Mouse (Mus musculus) G1E-ER4 (cell line): Measurements from ENCODE around the gene Tln1. TPM values are rescaled to one million over a fixed set of nuclear protein-coding genes. Genes with fewer than 3 reads are reported as not detected.

Experiments
- GATA1 ChIP-seq: IDR thresholded peaks from one replicate; pipeline ENCODE4 v1.8.0; 2012; ENCODE audit warnings: low read length, inconsistent platforms
- polyA plus RNA-seq: library from polyadenylated mRNA; stranded (reverse); fragments of >175 nt; gene quantifications from 2 replicates; pipeline ENCODE4 v1.2.3, GENCODE M21; 2012

Tln1 gene
- polyA plus RNA-seq, 1 experiment, result 169 TPM

DNA sequence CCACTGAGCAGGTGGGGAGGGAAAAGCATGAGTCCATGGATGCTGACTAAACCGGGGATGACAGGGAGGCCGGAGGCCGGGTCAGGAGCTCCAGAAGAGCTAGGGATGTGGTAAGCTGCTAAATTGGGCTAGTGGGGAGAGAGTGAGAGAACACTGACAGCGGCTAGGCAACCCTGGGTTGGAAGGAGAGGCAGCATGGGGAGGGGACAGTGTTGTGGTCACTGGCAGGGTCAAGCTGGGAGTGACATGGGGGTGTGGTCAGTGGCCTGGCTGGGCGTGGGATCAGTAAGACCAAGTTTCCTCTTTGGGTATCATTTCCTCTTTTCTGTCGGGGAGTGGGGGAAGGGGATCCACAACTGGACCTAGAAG, 2.3 kb downstream of the Tln1 start:
- TF ChIP-seq GATA1, result no peak

DNA sequence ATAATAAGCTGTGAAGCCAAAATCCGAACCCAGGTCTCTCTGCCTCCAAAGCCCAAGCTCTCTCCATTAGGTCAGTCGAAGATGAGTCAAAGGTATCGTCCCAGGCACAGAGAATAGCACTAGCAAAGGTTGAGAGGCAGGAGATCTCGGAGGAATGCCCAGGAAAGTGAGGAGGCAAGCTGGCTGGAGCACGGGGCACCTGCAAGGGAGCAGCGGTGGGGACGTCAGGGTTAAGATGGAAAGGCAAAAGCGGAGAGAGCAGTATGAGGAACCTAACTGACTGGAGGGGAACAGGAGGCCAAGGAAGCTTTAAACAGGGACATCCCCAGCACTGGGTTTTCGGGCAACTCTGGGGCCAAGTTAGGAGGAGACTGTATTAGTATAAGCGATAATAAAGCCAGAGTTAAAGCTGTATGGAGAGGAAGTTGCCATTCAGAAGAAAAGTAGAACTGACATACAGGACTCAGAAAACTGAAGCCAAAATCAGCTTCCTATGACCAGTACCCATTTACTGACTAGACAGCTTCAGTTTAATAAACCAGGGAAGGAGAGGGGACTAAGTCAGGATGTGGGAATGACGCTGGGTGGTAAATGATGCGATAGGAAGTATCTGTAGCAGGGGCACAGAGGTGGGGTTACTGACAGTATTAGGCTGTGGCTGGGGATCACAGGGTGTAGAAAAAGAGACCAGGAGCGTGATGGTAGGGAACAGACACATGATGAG, 2.8 kb downstream of the Tln1 start:
- no peak for TF ChIP-seq GATA1

DNA sequence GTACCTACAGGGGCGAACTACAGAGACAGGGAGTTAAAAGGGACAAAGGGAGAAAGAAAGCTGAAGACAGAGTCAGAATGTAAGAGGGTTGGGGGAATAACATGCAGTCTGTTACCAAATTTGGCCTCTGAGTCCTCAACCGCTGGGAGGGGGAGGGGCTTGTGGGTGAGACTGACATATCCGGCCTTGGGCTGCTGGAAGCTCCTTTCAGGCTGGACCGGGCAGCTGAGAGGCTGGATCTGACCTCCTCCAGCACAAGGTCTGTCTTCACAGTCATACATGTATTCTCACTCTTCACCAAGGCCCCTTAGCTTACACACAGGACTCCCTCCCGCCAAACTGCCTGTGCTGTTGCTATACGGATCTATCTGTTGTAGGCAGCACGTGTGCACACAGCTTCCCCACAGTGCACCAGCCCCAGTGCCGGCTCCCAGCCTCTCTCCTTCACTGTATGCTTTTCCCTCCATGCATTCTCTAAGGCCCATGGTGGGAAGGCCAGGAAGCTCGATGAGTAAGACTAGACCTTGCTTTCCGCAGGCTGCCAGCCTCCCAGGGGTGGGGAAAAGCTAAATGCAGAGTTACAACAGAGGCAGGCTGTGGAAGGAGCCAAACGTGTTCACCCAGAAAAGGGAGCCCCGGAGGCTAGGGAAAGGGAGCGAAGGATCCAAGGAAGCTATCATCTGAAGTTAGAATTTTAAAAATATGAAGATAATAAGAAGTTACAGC, 3.7 kb downstream of the Tln1 start:
- no peak for TF ChIP-seq GATA1

DNA sequence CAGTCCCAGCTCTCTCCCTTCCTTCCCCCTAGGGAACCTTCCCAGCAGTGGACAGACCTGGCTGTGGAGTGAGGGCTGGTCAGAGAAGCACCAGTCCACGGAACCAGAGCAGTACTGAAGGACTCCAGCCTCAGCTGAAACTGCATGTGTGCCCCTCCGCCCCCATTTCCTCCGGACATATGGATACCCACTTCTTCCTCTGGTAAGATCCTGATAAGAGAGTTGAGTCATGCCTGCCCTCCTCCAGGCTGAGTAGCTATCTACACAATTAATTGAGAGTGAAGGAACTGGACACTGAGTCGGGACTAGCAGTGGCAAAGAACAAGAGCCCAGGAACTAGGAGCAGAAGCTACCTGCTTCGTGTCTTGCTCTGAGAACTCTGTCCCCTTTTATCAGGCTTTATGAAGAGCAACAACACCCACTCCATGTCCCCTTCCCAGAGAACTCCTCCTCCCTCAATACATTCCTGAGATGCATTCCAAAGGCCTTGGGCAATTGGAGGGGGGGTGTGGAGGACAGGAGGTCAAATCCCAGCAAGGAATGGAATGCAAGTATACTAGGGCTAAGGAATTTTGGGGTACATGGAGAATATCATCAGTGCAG, 4.4 kb downstream of the Tln1 start:
- TF ChIP-seq GATA1, result no peak

DNA sequence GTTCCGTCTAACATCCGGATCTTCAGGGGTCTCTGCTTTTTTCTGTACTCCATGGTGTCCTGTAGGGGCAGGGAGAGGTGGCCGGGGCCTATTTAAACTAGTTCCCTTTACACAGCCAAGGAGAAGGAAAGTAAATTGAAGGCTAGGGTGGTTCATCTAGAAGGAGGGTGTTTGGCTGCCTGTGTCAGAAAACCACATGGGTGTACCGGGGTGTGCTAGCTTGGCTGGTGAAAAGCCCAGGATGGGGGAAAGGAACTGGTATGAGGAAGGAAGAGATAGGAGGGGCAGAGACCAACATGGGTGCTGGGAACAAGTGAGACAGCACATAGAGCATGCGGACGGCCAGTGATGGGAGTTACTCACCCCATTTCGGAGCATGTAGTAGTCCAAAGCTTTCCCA, 6.6 kb downstream of the Tln1 start:
- TF ChIP-seq GATA1, result no peak

DNA sequence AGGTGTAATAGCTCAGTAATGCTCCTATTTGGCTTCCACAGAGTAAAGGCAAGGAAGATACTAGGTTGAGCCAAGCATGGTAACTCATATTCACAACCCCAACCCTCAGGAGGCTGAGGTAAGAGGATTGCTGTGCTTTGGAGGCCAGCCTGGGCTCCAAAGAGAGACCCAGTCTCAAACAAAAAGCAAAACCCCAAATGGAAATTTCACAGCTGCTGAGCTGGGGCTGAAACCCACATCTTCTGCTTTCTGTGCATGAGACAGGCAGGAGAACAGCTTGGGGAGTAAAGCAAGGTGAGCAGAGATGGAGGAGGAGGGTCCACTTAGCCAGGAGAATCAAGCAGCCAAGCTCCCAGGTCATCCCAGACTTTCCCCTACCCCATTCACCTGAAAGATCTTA, 8.6 kb downstream of the Tln1 start:
- no peak for TF ChIP-seq GATA1

DNA sequence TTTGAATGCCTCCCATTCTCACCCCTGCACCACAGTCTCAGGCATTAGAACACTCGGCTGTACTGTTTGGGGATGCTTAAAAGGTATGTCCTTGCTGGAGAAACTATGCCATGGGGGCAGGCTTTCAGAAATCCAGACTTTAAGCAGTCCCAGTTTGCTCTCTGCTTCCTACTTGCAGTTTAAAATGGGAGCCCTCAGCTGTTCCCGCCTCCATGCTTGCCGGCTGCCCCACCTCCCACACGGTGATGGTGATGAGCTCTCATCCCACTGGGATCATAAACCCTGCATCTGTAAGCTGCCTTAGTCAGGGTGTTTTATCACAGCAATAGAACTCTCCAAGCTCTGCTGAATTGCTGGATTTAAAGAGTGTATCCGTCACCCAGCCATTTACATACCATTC, 10.1 kb downstream of the Tln1 start:
- TF ChIP-seq GATA1, result no peak

DNA sequence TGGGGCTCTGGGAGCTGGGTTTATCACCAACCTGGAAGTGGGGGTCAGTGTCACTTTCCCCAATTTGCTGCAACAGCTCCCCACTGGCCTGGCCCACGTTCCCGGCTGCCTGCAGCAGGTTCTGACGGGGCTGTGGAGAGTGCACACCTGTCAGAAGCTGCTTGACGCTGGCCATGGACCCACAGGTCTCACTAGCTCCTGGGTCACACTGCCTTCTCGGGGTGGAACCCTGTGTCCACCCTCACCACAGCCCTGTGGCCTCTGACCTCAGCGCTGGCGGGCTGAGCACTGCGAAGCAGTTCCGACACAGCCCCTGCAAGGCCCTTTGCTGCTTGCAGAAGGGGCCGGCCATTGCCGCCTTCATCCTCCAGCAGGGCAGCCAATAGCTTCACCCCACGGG, 13.4 kb downstream of the Tln1 start:
- TF ChIP-seq GATA1, result no peak

DNA sequence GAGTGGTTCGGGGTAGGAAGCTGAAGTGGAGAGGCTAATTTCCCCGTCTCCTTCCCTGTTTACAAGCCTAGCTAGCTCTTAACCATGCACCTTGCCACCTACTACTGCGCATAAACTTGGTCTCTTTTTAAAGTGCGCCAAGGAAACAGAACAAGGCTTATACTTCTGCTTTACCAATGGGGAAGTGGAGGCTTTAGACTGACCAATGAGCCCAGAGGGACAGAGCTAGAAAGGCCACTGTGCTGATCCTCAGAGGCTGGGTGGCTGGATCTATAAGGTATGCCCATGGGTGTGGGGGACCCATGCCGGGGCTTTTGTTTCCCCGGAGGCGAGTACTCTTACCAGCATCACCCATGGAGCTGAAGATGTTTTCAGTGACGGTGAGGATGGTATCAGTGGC, 15.3 kb downstream of the Tln1 start:
- no peak for TF ChIP-seq GATA1

DNA sequence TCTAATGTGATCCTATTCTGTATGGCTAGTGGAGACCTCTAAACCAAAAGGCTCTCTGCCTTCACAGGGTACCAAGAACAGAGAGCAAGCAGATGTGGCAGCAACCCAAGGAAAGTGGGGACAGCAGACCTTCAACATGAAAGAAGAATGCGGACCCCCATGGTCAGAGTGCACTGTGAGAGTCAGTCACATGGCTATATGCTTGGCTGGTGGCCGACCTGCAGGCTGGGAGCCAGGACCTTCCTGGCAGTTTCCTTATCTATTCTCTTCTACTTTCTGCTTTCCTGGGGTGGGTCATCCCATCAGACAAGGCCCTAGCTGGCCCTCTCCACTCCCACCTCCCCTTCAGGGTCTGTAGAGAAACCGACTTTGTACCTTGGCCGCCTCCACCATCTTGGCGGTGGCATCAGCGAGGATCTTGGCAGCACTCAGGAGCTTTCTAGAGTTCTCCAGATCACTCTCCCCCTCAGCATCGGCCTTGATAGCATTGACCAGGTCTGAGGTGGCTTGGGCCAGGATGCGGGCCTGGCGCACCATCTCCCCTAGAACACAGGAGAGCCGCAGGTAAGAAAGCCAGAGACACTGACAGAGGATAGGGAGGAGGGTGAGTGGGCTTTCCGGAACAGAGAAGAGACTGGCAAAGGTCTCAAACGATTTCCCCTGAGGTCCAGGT, 16.0 kb downstream of the Tln1 start:
- no peak for TF ChIP-seq GATA1

DNA sequence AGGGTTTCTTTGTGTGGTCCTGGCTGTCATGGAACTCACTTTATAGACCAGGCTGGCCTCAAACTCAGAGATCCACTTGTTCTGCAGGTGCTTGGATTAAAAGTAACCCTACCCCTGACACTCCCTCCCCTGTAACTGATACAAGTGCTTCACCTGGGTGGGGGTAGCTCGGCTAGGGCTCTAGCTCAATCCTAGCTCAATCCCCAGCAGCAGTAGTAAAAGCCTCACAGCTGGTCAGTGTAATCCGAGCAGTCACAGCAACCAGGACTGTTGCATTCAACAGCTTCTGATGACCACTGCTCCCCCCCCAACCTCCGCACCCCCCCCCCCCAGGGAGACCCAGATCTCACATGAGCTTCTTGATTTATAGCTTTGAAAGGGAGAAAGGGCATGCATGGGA, 20.4 kb downstream of the Tln1 start:
- no peak for TF ChIP-seq GATA1

DNA sequence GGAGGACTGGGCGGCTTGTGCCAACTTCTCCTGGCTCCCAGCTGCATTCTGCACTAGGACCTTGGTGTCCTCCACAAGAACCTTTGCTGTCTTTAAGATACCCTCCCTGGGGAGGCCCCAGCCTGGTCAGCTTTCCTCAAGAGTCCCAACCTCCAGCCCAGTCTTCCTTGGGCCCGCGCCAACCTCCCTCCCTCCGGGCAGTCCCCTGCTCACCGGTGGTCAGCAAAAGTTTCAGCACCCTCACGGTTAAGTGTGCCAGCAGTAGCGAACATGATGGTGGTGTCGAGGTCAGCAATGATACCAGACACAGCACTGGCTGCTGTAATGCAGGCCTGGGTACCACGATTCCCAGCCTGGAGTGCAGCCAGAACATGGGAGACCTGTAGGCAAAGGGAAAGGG, 26.5 kb downstream of the Tln1 start:
- no peak for TF ChIP-seq GATA1

DNA sequence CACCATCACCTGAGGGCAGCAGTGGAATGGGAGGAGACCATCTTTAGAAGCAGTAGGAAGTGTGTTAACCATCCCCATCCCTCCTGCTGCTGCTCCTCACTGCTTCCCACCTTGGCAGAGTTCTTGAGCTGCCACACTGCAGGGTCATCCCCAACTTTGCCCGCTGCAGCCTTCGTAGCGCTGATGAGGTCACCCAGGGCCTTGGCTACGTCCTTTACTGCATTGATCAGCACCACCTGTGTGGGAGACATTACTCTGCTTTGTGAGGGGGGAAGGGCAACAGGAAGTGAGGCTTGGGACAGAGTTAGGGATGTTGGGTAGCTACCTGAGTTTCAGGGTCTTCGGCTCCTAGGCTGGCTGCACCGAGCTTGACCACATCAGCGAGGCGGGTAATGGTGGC, 26.9 kb downstream of the Tln1 start:
- no peak for TF ChIP-seq GATA1

DNA sequence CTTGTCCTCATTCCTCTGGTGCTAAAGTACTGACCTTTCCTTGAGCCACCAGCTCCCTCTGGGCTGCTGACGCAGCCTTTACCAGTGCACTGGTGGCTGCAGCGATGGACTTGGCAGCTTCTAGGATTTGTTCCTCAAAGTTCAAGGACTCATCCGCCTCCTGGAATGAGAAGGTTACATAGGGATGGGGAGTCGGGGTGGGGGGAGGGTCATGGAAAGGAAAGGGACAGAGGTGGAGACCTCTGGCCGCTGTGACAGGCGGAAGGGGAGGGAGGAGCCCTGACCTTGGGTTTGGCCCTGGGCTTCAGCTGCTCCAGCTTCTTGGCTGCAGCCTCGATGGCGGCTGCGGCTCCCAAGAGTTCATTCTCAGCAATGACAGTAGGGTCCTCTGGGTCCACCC, 29.2 kb downstream of the Tln1 start:
- no peak for TF ChIP-seq GATA1

DNA sequence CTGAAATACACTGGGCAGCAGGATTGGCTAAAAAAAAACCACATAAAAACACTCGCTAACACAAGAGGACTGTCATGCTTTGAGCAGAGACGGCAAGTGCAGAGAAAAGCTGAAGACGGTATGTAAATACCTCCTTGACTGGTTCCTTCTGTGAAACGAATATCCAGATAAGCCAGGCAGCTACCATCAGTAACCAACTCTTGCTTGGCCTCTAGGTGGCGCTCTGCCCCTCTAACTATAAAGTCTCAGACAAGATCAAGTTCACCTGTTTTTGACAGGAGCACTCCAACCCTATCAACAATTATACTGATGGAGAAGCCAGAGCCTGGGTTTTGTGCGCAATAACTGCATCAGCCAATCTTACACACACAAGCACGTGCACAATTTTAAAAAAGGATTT, 31.9 kb downstream of the Tln1 start:
- no peak for TF ChIP-seq GATA1

DNA sequence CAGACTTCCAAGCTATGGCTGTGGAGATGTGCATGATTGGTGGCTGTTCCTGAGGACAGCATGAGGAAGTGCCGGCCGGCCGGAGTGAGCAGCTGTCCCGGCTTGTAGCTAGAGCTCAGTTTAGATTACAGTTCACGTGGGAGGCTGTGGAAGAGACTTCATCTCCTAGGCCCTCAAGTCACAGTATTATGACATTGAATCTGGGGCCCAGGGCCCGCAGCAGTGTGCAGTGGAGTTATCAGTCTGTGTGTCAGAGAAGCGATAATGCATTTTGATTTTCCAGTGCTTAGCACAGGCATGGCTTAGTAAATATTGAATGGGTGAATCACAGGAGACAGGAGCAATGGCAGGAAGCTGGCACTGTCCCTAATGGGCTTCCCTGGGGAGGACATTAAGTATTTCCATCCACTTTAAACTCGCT, 32.4 kb downstream of the Tln1 start:
- no peak for TF ChIP-seq GATA1
